Mouse (Mus musculus) hindbrain, embryonic 15.5 days (tissue): Measurements from ENCODE around the gene Nat8f6. TPM values are rescaled to one million over a fixed set of nuclear protein-coding genes. Genes with fewer than 3 reads are reported as not detected.
A peak's percentile ranks its signal among the peaks of the same experiment; 100 is the strongest.
"Not testable (repeated sequence)": the region's sequence is repeated elsewhere in the genome, so short reads cannot be mapped to it uniquely, and the experiment has no call there.

Source experiments
- ATAC-seq: fragments of 200-750 bp; cut with Nextera tagmentation; 2 replicates; pipeline ENCODE4 v1.8.0; 2017; ENCODE audit warnings: low read depth, moderate number of reproducible peaks, moderate TSS enrichment; ENCODE audit not compliant: low FRiP score
- H3K27ac ChIP-seq: fragments of 300-500 bp; sonication (generic); replicated peaks from 2 replicates; pipeline ENCODE4 v1.5.1; 2015; ENCODE audit warnings: mild to moderate bottlenecking, inconsistent platforms
- H3K27me3 ChIP-seq: fragments of 300-500 bp; sonication (generic); 2 replicates; pipeline ENCODE4 v1.6.1; 2015; ENCODE audit warnings: control low read depth, inconsistent platforms
- H3K36me3 ChIP-seq: fragments of 300-500 bp; sonication (generic); 2 replicates; pipeline ENCODE4 v1.6.1; 2015; ENCODE audit warnings: control low read depth, inconsistent platforms
- H3K4me1 ChIP-seq: fragments of 300-500 bp; sonication (generic); replicated peaks from 2 replicates; pipeline ENCODE4 v1.6.1; 2015; ENCODE audit warnings: control low read depth, inconsistent platforms
- H3K4me2 ChIP-seq: fragments of 300-500 bp; sonication (generic); 2 replicates; pipeline ENCODE4 v1.6.1; 2015; ENCODE audit warnings: moderate library complexity, mild to moderate bottlenecking, inconsistent platforms
- H3K4me3 ChIP-seq: fragments of 300-500 bp; sonication (generic); 2 replicates; pipeline ENCODE4 v1.5.1; 2015; ENCODE audit warnings: mild to moderate bottlenecking, inconsistent platforms
- H3K9ac ChIP-seq: fragments of 300-500 bp; sonication (generic); 2 replicates; pipeline ENCODE4 v1.6.1; 2015; ENCODE audit warnings: inconsistent platforms
- H3K9me3 ChIP-seq: fragments of 300-500 bp; sonication (generic); 2 replicates; pipeline ENCODE4 v1.6.1; 2016; ENCODE audit warnings: control low read depth, inconsistent platforms
- WGBS: fragments of 180-500 bp; shearing (Covaris S2); methylation state at CpG from one replicate; pipeline ENCODE4 v1.1.7; 2015; 5-methylcytosine and 5-hydroxymethylcytosine counted together
- polyA plus RNA-seq: library from polyadenylated mRNA; unstranded; fragments of >200 nt; fragmentation: Nextera tagmentation; extraction: Ambion mirVana; gene quantifications from 2 replicates; pipeline ENCODE4 v1.2.1, GENCODE M21; 2015

Nat8f6 gene
- polyA plus RNA-seq, 1 experiment from 2014 or later, result not detected

DNA sequence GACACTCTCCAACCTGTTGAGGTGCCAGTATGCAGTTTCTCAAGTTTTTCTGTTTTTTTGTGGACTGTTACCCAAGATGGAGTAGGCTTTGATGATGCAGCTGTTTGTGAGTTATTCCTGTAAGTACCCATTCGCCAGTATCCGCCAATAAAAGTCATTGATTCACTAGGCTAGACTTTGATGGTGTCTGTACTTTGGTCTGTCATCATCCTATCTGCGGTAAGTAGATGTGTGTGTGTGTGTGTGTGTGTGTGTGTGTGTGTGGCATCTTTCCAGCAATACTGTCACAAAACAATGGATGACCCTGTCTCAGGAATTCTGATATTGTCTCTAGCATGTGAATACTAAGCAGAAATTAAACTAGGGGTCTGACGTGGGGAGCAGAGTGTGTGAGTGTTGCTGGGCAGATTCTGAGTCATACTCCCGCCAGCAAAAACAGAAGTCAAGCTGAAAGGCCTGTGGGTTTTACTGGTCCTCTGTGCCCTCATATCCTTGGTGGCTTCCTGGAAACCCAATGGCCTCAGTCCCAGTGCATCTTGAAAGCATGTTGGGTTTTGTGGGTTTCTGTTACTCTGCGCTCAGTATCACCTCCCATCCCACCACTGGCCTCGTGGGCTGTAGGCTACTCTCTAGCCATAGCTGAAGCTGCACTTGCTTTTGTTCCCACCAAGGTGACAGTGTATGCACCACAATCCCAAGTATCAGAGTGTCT, 30.5 kb upstream of the Nat8f6 start:
- no peak overlapping the region for H3K27ac ChIP-seq
- peaks cover 8% of the 10 kb centered on the region for H3K4me1 ChIP-seq
- H3K9ac ChIP-seq, result no peak overlapping the region
- WGBS, result 91% methylated on average over 7 of the region's 7 CpGs
- no peak overlapping the region for H3K4me2 ChIP-seq
- H3K9me3 ChIP-seq, result no peaks in the 10 kb centered on the region
- no peaks in the 10 kb centered on the region for H3K36me3 ChIP-seq
- no peak overlapping the region for H3K4me3 ChIP-seq
- H3K27me3 ChIP-seq, result no peaks in the 10 kb centered on the region
- ATAC-seq, result no peak

DNA sequence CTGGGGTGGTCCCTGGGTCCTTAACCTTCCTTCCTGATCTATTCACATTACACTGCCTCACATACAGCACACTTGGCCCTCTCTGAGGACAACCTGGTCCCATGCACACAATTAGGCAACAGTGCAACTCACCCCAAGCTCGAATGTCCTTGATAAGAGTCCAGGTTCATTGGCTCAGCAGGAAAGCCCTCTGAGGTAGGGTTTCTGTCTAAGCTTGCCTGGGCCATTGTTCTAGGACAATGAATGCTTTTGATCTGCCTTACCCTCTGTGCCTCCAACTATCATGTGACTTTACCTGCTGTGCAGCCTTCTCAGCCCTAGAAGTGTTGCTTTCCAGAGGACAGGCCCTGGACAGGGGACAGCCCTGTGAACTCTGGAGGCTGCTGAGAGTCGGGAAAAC, 28.5 kb upstream of the Nat8f6 start:
- H3K4me3 ChIP-seq, result no peak overlapping the region
- H3K4me2 ChIP-seq, result no peak overlapping the region
- ATAC-seq, result no peak
- no peaks in the 10 kb centered on the region for H3K9me3 ChIP-seq
- no peak overlapping the region for H3K9ac ChIP-seq
- no peak overlapping the region for H3K27ac ChIP-seq
- peaks cover 8% of the 10 kb centered on the region for H3K4me1 ChIP-seq
- WGBS, result 30% methylated on average over 2 of the region's 2 CpGs
- H3K36me3 ChIP-seq, result no peaks in the 10 kb centered on the region
- no peaks in the 10 kb centered on the region for H3K27me3 ChIP-seq

DNA sequence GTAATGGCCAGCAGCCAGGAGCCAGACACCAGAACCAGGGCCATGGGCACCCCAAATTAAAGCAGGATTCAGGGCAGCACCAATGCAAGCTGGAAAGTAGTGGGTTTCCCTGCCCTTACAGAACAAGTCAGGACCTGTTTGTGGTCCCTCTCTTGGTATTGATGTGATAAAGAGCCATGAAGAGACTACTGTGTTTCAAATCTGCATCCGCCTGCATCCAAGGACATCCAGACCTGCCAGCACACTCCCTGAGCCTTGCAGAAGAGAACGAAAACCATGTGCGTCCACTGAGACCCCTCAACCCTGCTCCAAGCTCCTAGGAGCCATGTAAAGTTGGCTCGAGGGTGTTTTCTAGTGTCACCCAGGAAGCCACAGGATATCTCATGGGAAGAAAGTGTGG, 27.4 kb upstream of the Nat8f6 start:
- 96% methylated on average over 4 of the region's 4 CpGs for WGBS
- ATAC-seq, result no peak
- peaks cover 8% of the 10 kb centered on the region for H3K4me1 ChIP-seq

DNA sequence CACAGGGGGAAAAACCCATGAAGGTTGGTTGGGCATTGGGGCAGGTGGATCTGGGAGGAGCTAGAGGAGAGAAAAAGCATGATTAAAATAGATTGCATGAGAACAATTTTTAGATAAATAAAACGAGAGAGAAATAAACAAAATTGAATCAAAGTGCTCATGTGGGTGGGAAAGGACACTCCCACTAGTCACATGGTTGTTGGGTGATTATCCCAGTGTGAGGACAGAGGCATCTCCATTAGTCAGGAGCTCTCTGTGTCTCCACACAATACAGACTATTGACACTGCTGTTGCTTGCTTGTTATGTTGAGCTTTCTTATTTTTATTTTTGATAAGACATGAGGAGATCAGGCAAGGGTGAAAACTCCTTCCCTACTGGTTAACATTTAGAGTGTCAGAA, 26.2 kb upstream of the Nat8f6 start:
- WGBS, result 64% methylated on average over 1 of the region's 1 CpGs
- no peak for ATAC-seq
- Histone ChIP-seq H3K27me3 (no peaks in the 10 kb centered on the region), H3K36me3 (no peaks in the 10 kb centered on the region), H3K4me1 (peaks cover 8% of the 10 kb centered on the region), H3K27ac (no peak overlapping the region), H3K4me2 (no peak overlapping the region), H3K9me3 (no peaks in the 10 kb centered on the region), H3K9ac (no peak overlapping the region), H3K4me3 (no peak overlapping the region)

More for the DNA sequence above, 27.4 kb upstream of the Nat8f6 start:
- H3K27me3 ChIP-seq, result no peaks in the 10 kb centered on the region
- H3K4me3 ChIP-seq, result no peak overlapping the region
- no peak overlapping the region for H3K27ac ChIP-seq
- no peaks in the 10 kb centered on the region for H3K9me3 ChIP-seq
- no peak overlapping the region for H3K4me2 ChIP-seq
- H3K9ac ChIP-seq, result no peak overlapping the region
- H3K36me3 ChIP-seq, result no peaks in the 10 kb centered on the region

DNA sequence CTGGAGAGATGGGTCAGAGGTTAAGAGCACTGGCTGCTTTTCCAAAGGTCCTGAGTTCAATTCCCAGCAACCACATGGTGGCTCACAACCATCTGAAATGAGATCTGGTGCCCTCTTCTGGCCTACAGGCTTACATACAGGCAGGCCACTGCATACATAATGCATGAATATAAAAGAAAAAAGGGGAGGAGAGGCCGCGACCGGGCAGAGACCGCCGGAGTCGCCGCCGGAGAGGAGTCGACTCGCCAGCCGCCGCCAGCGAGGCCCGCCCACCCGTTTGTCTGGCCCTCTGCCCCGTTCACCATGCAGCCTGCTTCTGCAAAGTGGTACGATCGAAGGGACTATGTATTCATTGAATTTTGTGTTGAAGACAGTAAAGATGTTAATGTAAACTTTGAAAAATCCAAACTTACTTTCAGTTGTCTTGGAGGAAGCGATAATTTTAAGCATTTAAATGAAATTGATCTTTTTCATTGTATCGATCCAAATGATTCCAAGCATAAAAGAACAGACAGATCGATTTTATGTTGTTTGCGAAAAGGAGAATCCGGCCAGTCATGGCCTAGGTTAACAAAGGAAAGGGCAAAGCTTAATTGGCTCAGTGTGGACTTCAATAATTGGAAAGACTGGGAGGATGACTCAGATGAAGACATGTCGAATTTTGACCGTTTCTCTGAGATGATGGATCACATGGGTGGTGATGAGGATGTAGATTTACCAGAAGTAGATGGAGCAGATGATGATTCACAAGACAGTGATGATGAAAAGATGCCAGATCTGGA, 23.1 kb upstream of the Nat8f6 start:
- not testable (repeated sequence) for H3K4me2 ChIP-seq, H3K9me3 ChIP-seq, H3K27ac ChIP-seq, ATAC-seq, H3K4me1 ChIP-seq, H3K4me3 ChIP-seq, H3K27me3 ChIP-seq, H3K9ac ChIP-seq, H3K36me3 ChIP-seq
- 59% methylated on average over 25 of the region's 25 CpGs for WGBS

DNA sequence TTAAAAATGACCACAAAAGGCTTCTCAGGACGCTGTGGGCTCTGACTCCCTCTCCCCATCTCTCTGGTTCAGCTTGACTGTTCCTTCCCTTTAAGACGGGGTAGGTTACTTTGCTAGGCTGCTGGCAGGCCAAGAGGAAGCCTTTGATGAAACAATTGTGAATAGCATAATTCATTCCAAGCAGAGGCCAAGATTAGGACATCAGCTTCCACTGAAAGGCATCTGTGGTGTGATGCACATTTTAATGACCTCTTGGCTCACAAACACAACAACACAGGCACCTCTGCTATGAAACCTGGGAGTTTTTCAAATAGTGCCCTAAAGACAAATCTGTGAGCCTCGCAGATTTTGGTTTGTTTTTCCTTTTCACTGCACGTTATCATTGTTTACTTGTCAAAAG, 19.2 kb upstream of the Nat8f6 start:
- WGBS, result 39% methylated on average over 4 of the region's 4 CpGs
- Histone ChIP-seq H3K27me3 (no peaks in the 10 kb centered on the region), H3K4me3 (no peak overlapping the region), H3K9me3 (no peaks in the 10 kb centered on the region), H3K27ac (peak overlapping the region; percentile 25; the same call in 1 of the 2 replicates), H3K4me1 (no peaks in the 10 kb centered on the region), H3K36me3 (no peaks in the 10 kb centered on the region), H3K9ac (no peak overlapping the region), H3K4me2 (no peak overlapping the region)
- 0 out of 2 replicates have a peak, but pooled peaks have one; percentile 30 for ATAC-seq

DNA sequence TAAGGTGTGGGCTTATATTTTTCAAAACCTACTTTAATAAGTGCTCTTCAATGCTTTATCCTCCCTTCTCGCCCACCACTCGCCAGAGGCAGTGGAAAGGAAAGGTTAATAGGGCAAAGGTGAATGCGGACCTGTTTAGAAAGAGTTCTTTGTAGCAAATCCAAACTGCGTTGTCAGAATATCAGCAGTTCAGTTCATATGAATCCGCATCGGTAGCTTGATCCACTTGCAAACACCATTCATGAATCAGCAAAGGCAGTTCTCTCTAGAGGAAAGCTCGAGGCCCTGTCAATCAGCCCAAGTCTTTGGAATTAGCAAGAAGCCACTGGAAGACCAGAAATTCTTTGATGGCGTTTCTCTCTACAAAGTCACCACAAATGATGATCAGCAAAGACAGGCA, 17.9 kb upstream of the Nat8f6 start:
- H3K9ac ChIP-seq, result no peak overlapping the region
- no peak overlapping the region for H3K27ac ChIP-seq
- 53% methylated on average over 8 of the region's 8 CpGs for WGBS
- H3K4me3 ChIP-seq, result no peak overlapping the region
- no peak overlapping the region for H3K4me2 ChIP-seq
- no peak for ATAC-seq
- no peaks in the 10 kb centered on the region for H3K4me1 ChIP-seq
- no peaks in the 10 kb centered on the region for H3K36me3 ChIP-seq
- H3K9me3 ChIP-seq, result no peaks in the 10 kb centered on the region
- H3K27me3 ChIP-seq, result no peaks in the 10 kb centered on the region

DNA sequence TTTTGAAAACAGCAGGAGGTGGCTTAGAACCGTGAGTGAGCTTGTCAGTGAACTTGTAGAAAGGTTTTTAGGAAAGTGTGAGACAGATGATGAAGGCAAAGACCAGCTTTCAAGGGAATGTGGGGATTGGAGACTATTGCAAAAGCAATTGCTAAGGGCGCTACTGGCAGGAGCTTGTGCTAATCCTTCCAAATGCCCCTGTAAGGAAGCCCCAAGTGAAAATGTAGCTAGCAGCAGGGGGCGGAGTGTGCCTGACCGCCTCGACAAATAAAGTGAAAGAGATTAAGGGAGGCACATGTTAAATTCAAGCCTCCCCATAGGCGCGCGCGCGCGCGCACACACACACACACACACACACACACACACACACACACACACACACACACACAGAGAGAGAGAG, 16.6 kb upstream of the Nat8f6 start:
- WGBS, result 15% methylated on average over 12 of the region's 12 CpGs
- not testable (repeated sequence) for H3K4me3 ChIP-seq, H3K36me3 ChIP-seq, H3K27ac ChIP-seq, H3K9me3 ChIP-seq, H3K4me1 ChIP-seq, ATAC-seq, H3K27me3 ChIP-seq, H3K9ac ChIP-seq
- peak overlapping the region; percentile 19; the same call in 1 of the 2 replicates for H3K4me2 ChIP-seq

DNA sequence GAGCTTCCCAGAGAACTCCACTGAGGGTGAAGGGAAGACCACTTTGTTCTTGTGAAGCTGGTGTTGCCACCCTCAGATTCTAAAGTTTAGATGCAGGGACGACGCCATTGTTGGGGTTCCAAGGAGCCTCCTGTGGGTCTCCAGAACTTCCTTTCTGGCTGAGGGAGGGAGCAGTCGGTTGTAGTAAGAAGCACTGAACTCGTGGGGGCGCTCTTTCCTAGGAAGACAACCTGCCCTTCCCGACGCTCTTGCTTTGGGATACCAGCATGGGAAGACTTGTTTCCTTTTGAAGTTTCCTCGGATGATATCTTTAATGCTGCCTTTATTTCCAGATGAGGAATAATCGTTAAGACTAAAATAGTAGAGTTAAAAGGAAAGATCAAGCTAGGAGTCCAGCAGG, 16.1 kb upstream of the Nat8f6 start:
- not testable (repeated sequence) for H3K9ac ChIP-seq, H3K4me2 ChIP-seq, H3K4me1 ChIP-seq, H3K27ac ChIP-seq, ATAC-seq, H3K9me3 ChIP-seq, H3K27me3 ChIP-seq, H3K4me3 ChIP-seq, H3K36me3 ChIP-seq
- WGBS, result 24% methylated on average over 8 of the region's 9 CpGs

DNA sequence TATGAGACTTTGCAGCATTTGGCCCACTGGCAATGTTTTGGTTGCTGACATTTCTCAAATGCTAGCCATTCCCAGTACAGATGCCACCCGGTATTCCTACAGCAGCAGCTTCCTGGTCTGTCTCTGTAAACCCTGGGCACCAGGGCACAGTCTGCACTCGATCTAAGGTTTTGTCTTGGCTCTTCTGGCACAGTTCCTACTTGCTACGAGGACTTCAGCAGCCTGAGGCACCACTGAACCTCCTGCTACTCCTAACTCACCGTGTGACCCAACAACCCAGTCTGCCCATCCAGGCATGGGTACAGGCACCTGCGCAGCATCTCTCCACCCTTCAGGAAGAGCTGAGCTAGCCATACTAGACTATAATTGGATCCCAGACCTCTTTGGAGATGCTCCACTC, 15.3 kb upstream of the Nat8f6 start:
- not testable (repeated sequence) for H3K4me2 ChIP-seq, H3K4me3 ChIP-seq, ATAC-seq, H3K27me3 ChIP-seq, H3K4me1 ChIP-seq, H3K9ac ChIP-seq, H3K9me3 ChIP-seq, H3K36me3 ChIP-seq, H3K27ac ChIP-seq
- WGBS, result 81% methylated on average over 5 of the region's 5 CpGs

DNA sequence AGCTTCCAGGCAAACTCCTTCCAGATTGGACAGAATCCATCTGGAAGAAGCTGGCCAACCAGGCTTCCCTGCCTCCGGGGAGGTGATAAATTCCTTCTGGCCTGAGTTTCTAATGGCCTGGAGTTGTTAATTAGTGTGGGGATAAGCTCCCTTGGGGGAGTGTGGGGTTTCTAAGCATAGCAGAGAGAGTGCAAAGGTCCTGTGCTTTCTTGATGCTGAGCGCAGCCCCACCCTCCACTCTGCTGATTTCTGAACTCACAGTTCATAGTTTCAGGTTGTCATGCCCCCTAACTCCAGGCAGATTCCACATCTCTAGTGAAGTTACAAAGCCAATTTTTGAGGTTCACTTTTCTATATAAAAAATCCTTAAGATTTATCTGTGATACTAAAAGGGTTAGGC, 14.3 kb upstream of the Nat8f6 start:
- not testable (repeated sequence) for H3K9ac ChIP-seq, H3K4me2 ChIP-seq, H3K27ac ChIP-seq, H3K4me3 ChIP-seq, H3K36me3 ChIP-seq, H3K27me3 ChIP-seq, H3K9me3 ChIP-seq, ATAC-seq, H3K4me1 ChIP-seq
- WGBS, result 77% methylated on average over 1 of the region's 2 CpGs

DNA sequence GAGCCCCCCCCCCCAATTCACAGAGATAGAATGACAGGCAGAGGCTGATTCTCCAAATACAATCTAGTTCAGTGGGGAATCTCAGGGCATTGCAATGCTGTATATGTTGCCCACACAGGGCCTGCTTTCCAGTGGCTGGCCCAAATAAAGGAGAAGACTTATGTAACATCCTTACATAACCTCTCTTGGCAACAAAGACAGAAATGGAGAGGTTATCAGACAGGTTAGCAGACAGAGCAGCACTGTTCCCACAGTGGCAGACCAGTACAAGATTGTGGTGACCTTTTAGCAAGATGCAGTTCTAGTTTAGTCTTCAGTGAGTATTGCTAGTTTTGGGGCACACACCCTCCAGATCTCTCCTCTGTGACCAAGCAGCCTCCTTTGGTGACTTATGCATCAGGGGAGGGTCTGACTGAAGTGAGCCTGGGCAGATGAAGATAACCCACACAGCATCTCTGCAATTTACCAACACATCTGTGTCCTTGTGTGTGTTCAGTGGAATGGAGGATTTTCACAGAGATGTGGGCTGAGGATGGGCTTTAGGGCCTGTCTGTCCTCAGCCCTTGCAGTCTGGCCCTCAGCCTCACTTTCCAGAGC, 13.8 kb upstream of the Nat8f6 start:
- not testable (repeated sequence) for ATAC-seq, H3K36me3 ChIP-seq, H3K4me3 ChIP-seq, H3K27me3 ChIP-seq, H3K4me2 ChIP-seq, H3K9me3 ChIP-seq, H3K9ac ChIP-seq, H3K4me1 ChIP-seq, H3K27ac ChIP-seq
